Comparison of ENCODE assay signal across 23 mouse cellular contexts in the genomic region with DNA sequence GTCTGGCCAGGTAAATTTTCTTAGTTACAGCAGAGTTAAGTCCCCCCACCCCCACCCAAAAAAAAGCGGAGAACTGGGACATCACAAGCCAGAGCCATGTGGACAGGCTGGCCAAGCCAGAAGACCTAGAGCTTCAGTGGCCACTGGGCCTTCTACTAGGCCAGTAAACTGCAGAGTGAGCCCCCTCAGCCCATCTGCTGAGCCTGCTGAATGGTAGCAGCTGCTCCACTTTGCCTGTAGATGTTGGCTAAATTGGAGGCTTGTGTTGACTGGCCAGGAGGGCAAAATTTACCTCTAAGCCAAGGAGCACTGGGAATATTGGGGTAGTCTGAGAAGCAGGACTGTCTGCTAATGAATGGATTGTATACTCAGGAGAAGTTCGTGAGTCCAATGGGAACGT. TPM values are rescaled to one million over a fixed set of nuclear protein-coding genes. Genes with fewer than 3 reads are reported as not detected.
DNase-seq lines count a peak whose midpoint lies in the region; ATAC-seq and TF ChIP-seq lines count a peak whose summit lies in the region.
"Had no signal": no experiment of that assay in that cellular context is flagged by ENCODE, and none has a peak within 500 bp of the region (broad histone marks: within the 10 kb centered on the region; RNA-seq: fewer than 3 reads in every experiment).

No protein-coding gene starts in this region.

- WGBS in embryonic facial prominence, embryonic 13.5 days: 91% methylated on average over 3 of the region's 3 CpGs
- 73% methylated on average over 3 of the region's 3 CpGs for WGBS in stomach, postnatal 0 days

- DNase-seq in cerebellum, adult 11-12 months: peak; percentile 69
- DNase-seq in left cerebral cortex, postnatal 4 days: peak; percentile 13
- no peak for DNase-seq in left cerebral cortex, postnatal 25 days (ENCODE audit: low spot score in 2 of 2)
- no peak for DNase-seq in stomach, postnatal 0 days (ENCODE audit: low spot score)
- no peak for DNase-seq in adrenal gland, postnatal 25 days
- DNase-seq in left cerebral cortex, postnatal 10 days (ENCODE audit: extremely low spot score in 1 of 2, low spot score in 2 of 2): no peak
- DNase-seq: heart, postnatal 10 days; kidney, adult 9 months; kidney, postnatal 14 days; lung, embryonic 14.5 days; right cerebral cortex, adult 18-20 months had no signal

- H3K4me1 ChIP-seq in embryonic facial prominence, embryonic 13.5 days: peaks cover 56% of the 10 kb centered on the region
- peaks cover 5% of the 10 kb centered on the region; the same call in 1 of the 2 replicates for H3K4me1 ChIP-seq in stomach, postnatal 0 days (replicated peaks; ENCODE audit: control insufficient read depth, insufficient read depth)

- no peaks in the 10 kb centered on the region for H3K9me3 ChIP-seq in embryonic facial prominence, embryonic 13.5 days
- H3K9me3 ChIP-seq in stomach, postnatal 0 days (ENCODE audit: control insufficient read depth, low read length): no peaks in the 10 kb centered on the region
- H3K9me3 ChIP-seq: forebrain, embryonic 12.5 days; hindbrain, embryonic 10.5 days; intestine, embryonic 15.5 days; limb, embryonic 15.5 days; midbrain, embryonic 15.5 days; neural tube, embryonic 13.5 days had no signal

- intact Hi-C loops in left cerebral cortex, postnatal 4 days (cut with DNase I): no loop called here
- intact Hi-C loops in left cerebral cortex, postnatal 25 days (cut with DNase I): no loop called here
- intact Hi-C loops in left cerebral cortex, postnatal 10 days (cut with DNase I): no loop called here

- H3K4me3 ChIP-seq in embryonic facial prominence, embryonic 13.5 days: no peak overlapping the region
- H3K4me3 ChIP-seq in stomach, postnatal 0 days (ENCODE audit: low read depth, low read length): no peak overlapping the region
- H3K4me3 ChIP-seq: erythroblast, embryonic 14.5 days; forebrain, embryonic 12.5 days; hindbrain, embryonic 10.5 days; intestine, embryonic 15.5 days; limb, embryonic 15.5 days; midbrain, embryonic 15.5 days; neural tube, embryonic 13.5 days had no signal

- H3K27me3 ChIP-seq in embryonic facial prominence, embryonic 13.5 days: no peaks in the 10 kb centered on the region
- no peaks in the 10 kb centered on the region for H3K27me3 ChIP-seq in stomach, postnatal 0 days (ENCODE audit: control insufficient read depth, insufficient read depth, low read length)
- H3K27me3 ChIP-seq: forebrain, embryonic 12.5 days; intestine, embryonic 15.5 days; limb, embryonic 15.5 days; midbrain, embryonic 15.5 days; neural tube, embryonic 13.5 days had no signal

- no peak for TF ChIP-seq EP300 in stomach, postnatal 0 days (optimal IDR thresholded peaks at IDR 0.05)

- H3K4me2 ChIP-seq in embryonic facial prominence, embryonic 13.5 days: no peak overlapping the region
- H3K4me2 ChIP-seq in stomach, postnatal 0 days (replicated peaks; ENCODE audit: low read depth): no peak overlapping the region
- H3K4me2 ChIP-seq: forebrain, embryonic 12.5 days; heart, embryonic 11.5 days; intestine, embryonic 15.5 days; limb, embryonic 15.5 days; lung, embryonic 14.5 days; midbrain, embryonic 15.5 days; neural tube, embryonic 13.5 days had no signal

- no peak for ATAC-seq in cerebellum, adult (ENCODE audit: insufficient number of reproducible peaks, low FRiP score, low TSS enrichment)
- no peak for ATAC-seq in embryonic facial prominence, embryonic 13.5 days (ENCODE audit: insufficient number of reproducible peaks, insufficient read depth, low FRiP score, low TSS enrichment, low read depth)
- ATAC-seq in stomach, postnatal 0 days (ENCODE audit: low FRiP score, low TSS enrichment): no peak
- ATAC-seq: hindbrain, embryonic 16.5 days; intestine, embryonic 15.5 days; midbrain, embryonic 15.5 days had no signal

- TF ChIP-seq CTCF in stomach, postnatal 0 days (IDR thresholded peaks at IDR 0.05; ENCODE audit: low read depth): no peak

- no peak overlapping the region for H3K9ac ChIP-seq in embryonic facial prominence, embryonic 13.5 days
- no peak overlapping the region for H3K9ac ChIP-seq in stomach, postnatal 0 days (ENCODE audit: low read length)
- H3K9ac ChIP-seq: forebrain, embryonic 12.5 days; intestine, embryonic 15.5 days; limb, embryonic 15.5 days; liver, embryonic 14.5 days; lung, embryonic 14.5 days; midbrain, embryonic 15.5 days; neural tube, embryonic 13.5 days had no signal

- no peaks in the 10 kb centered on the region for H3K36me3 ChIP-seq in embryonic facial prominence, embryonic 13.5 days
- H3K36me3 ChIP-seq in stomach, postnatal 0 days (ENCODE audit: control insufficient read depth, insufficient read depth, low read length): no peaks in the 10 kb centered on the region
- H3K36me3 ChIP-seq: forebrain, embryonic 12.5 days; intestine, embryonic 15.5 days; limb, embryonic 15.5 days; midbrain, embryonic 15.5 days; neural tube, embryonic 13.5 days had no signal

- H3K27ac ChIP-seq in embryonic facial prominence, embryonic 13.5 days: peak overlapping the region; percentile 64
- peak overlapping the region; percentile 75 for H3K27ac ChIP-seq in stomach, postnatal 0 days (replicated peaks)
- H3K27ac ChIP-seq: forebrain, embryonic 12.5 days; hindbrain, embryonic 10.5 days; intestine, embryonic 15.5 days; limb, embryonic 15.5 days; liver, embryonic 14.5 days; midbrain, embryonic 15.5 days; neural tube, embryonic 13.5 days had no signal

RNA-seq across cellular contexts. Expression of gene Spred2, which starts 36.4 kb away (rescaled TPM):
- total RNA-seq in left cerebral cortex, postnatal 4 days (2021): 10 to 100 TPM; 52.1 to 57.0 TPM
- total RNA-seq in left cerebral cortex, postnatal 25 days (2021): 100 to 1,000 TPM in 1 of 2 experiments, 10 to 100 TPM in 1; 83.7 to 110 TPM
- polyA plus RNA-seq in embryonic facial prominence, embryonic 13.5 days (2015; fragmentation: Nextera tagmentation; extraction: Ambion mirVana): 10.2 and 10.5 TPM in 2 replicates
- polyA plus RNA-seq in stomach, postnatal 0 days (2015; fragmentation: Nextera tagmentation; extraction: Ambion mirVana): 3.5 and 3.6 TPM in 2 replicates
- 30.1 and 34.5 TPM in 2 replicates for total RNA-seq in adrenal gland, postnatal 25 days (2021)
- total RNA-seq in left cerebral cortex, postnatal 10 days (2021): 10 to 100 TPM; 63.9 to 68.4 TPM

Comparison
In these comparisons a context has a peak if more than half of its experiments do, and no peak if none do; other contexts are left out.
1. DNase-seq: peak in cerebellum, adult 11-12 months (single experiment) and left cerebral cortex, postnatal 4 days (single experiment); none in left cerebral cortex, postnatal 25 days (0 of 2), stomach, postnatal 0 days (single experiment), adrenal gland, postnatal 25 days (single experiment) and left cerebral cortex, postnatal 10 days (0 of 2).